27 mouse cellular contexts compared by ENCODE assay signal in genomic region chr3:89084654-89085190, GRCm38 (mm10). TPM values are rescaled to one million over a fixed set of nuclear protein-coding genes. Genes with fewer than 3 reads are reported as not detected.
"Had no signal": no experiment of that assay in that cellular context is flagged by ENCODE, and none has a peak within 500 bp of the region (broad histone marks: within the 10 kb centered on the region; RNA-seq: fewer than 3 reads in every experiment).

No protein-coding gene starts in this region.

- H3K27me3 ChIP-seq: neural tube, embryonic 15.5 days; stomach, embryonic 15.5 days had no signal

- H3K4me3 ChIP-seq: midbrain, embryonic 10.5 days; midbrain, embryonic 12.5 days; myocyte; neural tube, embryonic 13.5 days; neural tube, embryonic 15.5 days; stomach, embryonic 15.5 days had no signal

- H3K9me3 ChIP-seq: midbrain, embryonic 10.5 days; midbrain, embryonic 12.5 days; neural tube, embryonic 13.5 days; neural tube, embryonic 15.5 days; stomach, embryonic 15.5 days had no signal

- DNase-seq: lung, adult 18-20 months; lung, embryonic 14.5 days; lung, postnatal 10 days; lung, postnatal 4 days; midbrain, embryonic 14.5 days; retina, postnatal 1 day; right cerebral cortex, postnatal 25 days; right cerebral cortex, postnatal 4 days; spleen, adult 18-20 months; thymus, adult 2 months; thymus, postnatal 25 days; thymus, postnatal 4 days had no signal

- H3K27ac ChIP-seq: midbrain, embryonic 10.5 days; midbrain, embryonic 12.5 days; neural tube, embryonic 13.5 days; neural tube, embryonic 15.5 days; stomach, embryonic 15.5 days; stomach, postnatal 0 days had no signal

- H3K9ac ChIP-seq: lung, embryonic 14.5 days; midbrain, embryonic 12.5 days; neural tube, embryonic 13.5 days; neural tube, embryonic 15.5 days; stomach, embryonic 15.5 days had no signal

- H3K4me2 ChIP-seq: lung, embryonic 14.5 days; midbrain, embryonic 12.5 days; neural tube, embryonic 13.5 days; neural tube, embryonic 15.5 days; stomach, embryonic 15.5 days had no signal

RNA-seq across cellular contexts. Expression of gene Gm43738, which starts 16.2 kb away (rescaled TPM):
- total RNA-seq: megakaryocyte, adult 5-6 weeks; megakaryocyte-erythroid progenitor cell, adult 5-6 weeks had no signal
- polyA plus RNA-seq: lung, embryonic 14.5 days; lung, embryonic 16.5 days; midbrain, embryonic 10.5 days; midbrain, embryonic 12.5 days; midbrain, embryonic 14.5 days; midbrain, embryonic 16.5 days; neural tube, embryonic 11.5 days; neural tube, embryonic 13.5 days; neural tube, embryonic 15.5 days; small intestine, adult 2 months; stomach, embryonic 15.5 days; testis, adult 2 months; thymus, adult 2 months; urinary bladder, adult 2 months had no signal

RNA-seq across cellular contexts. Expression of gene Pklr, which starts 51.2 kb away (rescaled TPM):
- polyA plus RNA-seq: myocyte; testis, adult 2 months; urinary bladder, adult 2 months had no signal
